Mouse (Mus musculus): ENCODE data around the gene Gprin3. TPM values are rescaled to one million over a fixed set of nuclear protein-coding genes. Genes with fewer than 3 reads are reported as not detected.

Gene Gprin3
- polyA plus RNA-seq, 1 experiment from 2014 or later: 2.3 TPM

DNA sequence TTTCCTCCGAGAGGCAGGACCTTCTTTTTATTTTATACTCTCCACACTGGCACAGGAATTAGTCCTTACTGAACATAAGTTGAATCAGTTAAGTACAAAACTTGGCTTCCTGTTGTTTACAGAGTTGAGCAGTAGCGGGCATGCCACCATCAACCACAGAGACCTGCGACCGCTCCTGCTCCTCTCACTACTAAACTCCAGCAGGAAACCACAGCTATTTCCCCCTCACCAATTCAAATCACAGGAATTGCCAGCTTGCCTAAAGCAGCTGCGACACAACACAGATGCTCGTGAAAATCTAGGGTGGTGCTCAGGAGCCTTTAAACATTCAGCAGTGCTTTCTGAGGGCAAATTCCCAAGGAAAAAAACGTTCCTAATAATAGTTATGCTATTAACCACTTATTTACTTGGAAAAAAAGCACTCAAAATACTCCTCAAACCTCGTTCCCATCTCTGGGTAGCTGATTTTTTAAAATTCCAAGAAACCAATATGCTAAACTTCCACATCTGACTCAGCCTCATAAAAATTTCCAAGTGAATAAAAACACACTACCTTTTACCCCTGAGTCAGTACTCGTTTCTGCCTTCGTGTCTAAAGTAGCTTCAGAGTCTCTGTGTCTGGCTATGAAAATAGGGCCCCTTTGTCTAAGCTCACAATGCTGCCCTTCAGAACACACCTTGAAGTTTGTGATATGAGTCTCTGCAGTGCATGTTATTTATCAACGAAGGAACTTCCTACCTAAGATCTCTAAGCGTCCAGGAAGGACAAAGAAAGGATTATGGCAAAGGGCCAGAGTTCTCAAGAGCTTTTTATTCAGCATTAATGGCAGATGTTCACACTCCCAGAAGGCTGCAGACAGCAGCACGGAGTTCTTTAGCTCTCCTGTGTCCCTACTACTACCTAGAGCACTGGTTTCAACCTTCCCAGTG is 13.4 kb downstream of the Gprin3 start:
- 36% methylated on average over 13 of the region's 13 CpGs for WGBS
- H3K27me3 ChIP-seq (ENCODE audit: insufficient read depth, low read length): no peaks in the 10 kb centered on the region
- no peak overlapping the region for H3K4me3 ChIP-seq (replicated peaks; ENCODE audit: low read depth, low read length)
- H3K9me3 ChIP-seq (replicated peaks; ENCODE audit: low read length): no peaks in the 10 kb centered on the region
- TF ChIP-seq CTCF (IDR thresholded peaks at IDR 0.05; ENCODE audit: low read depth): no peak
- H3K4me2 ChIP-seq (ENCODE audit: low read length): no peak overlapping the region
- no peaks in the 10 kb centered on the region for H3K36me3 ChIP-seq (ENCODE audit: insufficient read depth, low read length)
- DNase-seq (ENCODE audit: low spot score) (peak; percentile 41), ATAC-seq (replicated peaks; ENCODE audit: low FRiP score, low read depth) (no peak)
- H3K9ac ChIP-seq (ENCODE audit: low read depth, low read length): no peak overlapping the region
- H3K27ac ChIP-seq: peak overlapping the region; percentile 32; the same call in 1 of the 2 replicates
- no peaks in the 10 kb centered on the region for H3K4me1 ChIP-seq (replicated peaks; ENCODE audit: insufficient read depth, low read length)

DNA sequence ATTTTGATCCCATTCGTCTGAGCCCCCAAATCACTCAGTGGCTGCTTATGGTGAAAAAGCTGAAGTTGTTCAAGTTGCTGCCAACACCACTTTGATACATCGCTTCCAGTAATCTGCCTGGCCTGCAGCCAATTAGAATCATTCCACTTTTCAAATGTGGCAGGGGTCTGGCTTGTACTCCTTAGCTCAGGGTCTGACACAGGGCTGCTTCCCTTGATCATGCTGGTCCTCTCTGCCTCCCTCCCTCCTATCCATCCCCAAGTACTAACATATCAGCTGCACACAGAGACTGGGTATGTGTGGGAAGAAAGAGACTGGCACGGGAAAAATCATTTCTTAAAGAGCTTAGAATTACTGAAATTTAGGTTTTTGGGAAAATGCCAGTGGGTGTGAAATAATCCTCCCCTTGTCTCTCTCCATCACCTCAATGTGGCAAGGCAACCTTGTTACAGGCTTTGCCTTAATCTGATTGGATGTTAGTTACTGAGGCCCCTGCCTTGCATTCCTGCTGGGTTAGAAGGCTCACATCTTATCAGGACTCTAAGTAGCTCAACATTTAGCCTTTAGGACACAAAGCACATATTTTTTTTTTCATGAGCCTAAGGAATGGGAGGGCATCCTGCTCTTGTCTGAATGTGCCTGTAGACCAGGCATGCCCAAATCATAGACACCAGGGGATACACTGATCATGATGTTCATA is 16.9 kb downstream of the Gprin3 start:
- WGBS: 64% methylated on average over 3 of the region's 3 CpGs
- no peak for TF ChIP-seq CTCF (IDR thresholded peaks at IDR 0.05; ENCODE audit: low read depth)
- Histone ChIP-seq H3K9ac (ENCODE audit: low read depth, low read length) (no peak overlapping the region), H3K36me3 (ENCODE audit: insufficient read depth, low read length) (no peaks in the 10 kb centered on the region), H3K27ac (no peak overlapping the region), H3K9me3 (replicated peaks; ENCODE audit: low read length) (no peaks in the 10 kb centered on the region), H3K4me2 (ENCODE audit: low read length) (no peak overlapping the region), H3K4me1 (replicated peaks; ENCODE audit: insufficient read depth, low read length) (no peaks in the 10 kb centered on the region), H3K4me3 (replicated peaks; ENCODE audit: low read depth, low read length) (no peak overlapping the region), H3K27me3 (ENCODE audit: insufficient read depth, low read length) (no peaks in the 10 kb centered on the region)
- DNase-seq (ENCODE audit: low spot score): no peak
- ATAC-seq (replicated peaks; ENCODE audit: low FRiP score, low read depth): no peak

- H3K9me3 ChIP-seq (replicated peaks; ENCODE audit: low read length): no peaks in the 10 kb centered on the region
- peak overlapping the region; percentile 54; the same call in 1 of the 2 replicates for H3K27ac ChIP-seq
- no peaks in the 10 kb centered on the region for H3K4me1 ChIP-seq (replicated peaks; ENCODE audit: insufficient read depth, low read length)
- no peak overlapping the region for H3K9ac ChIP-seq (ENCODE audit: low read depth, low read length)
- no peaks in the 10 kb centered on the region for H3K36me3 ChIP-seq (ENCODE audit: insufficient read depth, low read length)
- no peak overlapping the region for H3K4me3 ChIP-seq (replicated peaks; ENCODE audit: low read depth, low read length)
- DNase-seq (ENCODE audit: low spot score) (peak; percentile 3), ATAC-seq (replicated peaks; ENCODE audit: low FRiP score, low read depth) (no peak)
- TF ChIP-seq CTCF (IDR thresholded peaks at IDR 0.05; ENCODE audit: low read depth): no peak
- no peaks in the 10 kb centered on the region for H3K27me3 ChIP-seq (ENCODE audit: insufficient read depth, low read length)
- WGBS: 40% methylated on average over 4 of the region's 4 CpGs
- H3K4me2 ChIP-seq (ENCODE audit: low read length): 0 out of 2 replicates have a peak overlapping the region, but pooled peaks have one; percentile 13
Observed at GRCm38 (mm10) chr6:59407482-59407997, 18.6 kb downstream of the Gprin3 start.

GRCm38 (mm10) chr6:59390208-59390607 is 35.9 kb downstream of the Gprin3 start:
- Histone ChIP-seq H3K27ac (no peak overlapping the region), H3K27me3 (ENCODE audit: insufficient read depth, low read length) (no peaks in the 10 kb centered on the region), H3K9ac (ENCODE audit: low read depth, low read length) (no peak overlapping the region), H3K9me3 (replicated peaks; ENCODE audit: low read length) (no peaks in the 10 kb centered on the region), H3K4me2 (ENCODE audit: low read length) (no peak overlapping the region), H3K4me1 (replicated peaks; ENCODE audit: insufficient read depth, low read length) (no peaks in the 10 kb centered on the region), H3K4me3 (replicated peaks; ENCODE audit: low read depth, low read length) (no peak overlapping the region), H3K36me3 (ENCODE audit: insufficient read depth, low read length) (no peaks in the 10 kb centered on the region)
- ATAC-seq (replicated peaks; ENCODE audit: low FRiP score, low read depth): no peak
- 82% methylated on average over 3 of the region's 3 CpGs for WGBS
- no peak for DNase-seq (ENCODE audit: low spot score)
- TF ChIP-seq CTCF (IDR thresholded peaks at IDR 0.05; ENCODE audit: low read depth): no peak

- no peak for TF ChIP-seq CTCF (IDR thresholded peaks at IDR 0.05; ENCODE audit: low read depth)
Observed at GRCm38 (mm10) chr6:59365300-59365699, 60.8 kb downstream of the Gprin3 start.

DNA sequence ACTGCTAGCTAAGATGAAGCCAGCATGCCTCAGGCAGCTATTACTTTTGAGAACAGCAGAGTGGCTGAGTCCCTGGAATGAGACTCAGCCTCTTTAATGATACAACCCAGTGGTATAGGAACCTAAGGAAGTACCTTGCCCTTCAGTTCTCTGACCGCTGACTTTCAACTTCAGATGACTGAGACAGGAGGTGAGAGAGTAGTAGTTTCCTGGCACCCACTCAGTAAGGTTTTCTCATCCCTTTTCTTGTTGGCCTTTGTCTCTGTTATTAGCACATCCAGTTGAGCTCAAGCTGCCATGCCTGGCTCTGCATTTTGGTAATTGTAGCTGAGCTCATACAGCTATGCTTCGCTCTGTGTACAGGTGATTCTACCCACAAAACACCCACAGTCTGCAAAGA is 62.8 kb downstream of the Gprin3 start:
- no peaks in the 10 kb centered on the region for H3K36me3 ChIP-seq (ENCODE audit: insufficient read depth, low read length)
- no peak overlapping the region for H3K4me2 ChIP-seq (ENCODE audit: low read length)
- DNase-seq (ENCODE audit: low spot score) (no peak), ATAC-seq (replicated peaks; ENCODE audit: low FRiP score, low read depth) (no peak)
- TF ChIP-seq CTCF (IDR thresholded peaks at IDR 0.05; ENCODE audit: low read depth): no peak
- no peaks in the 10 kb centered on the region for H3K27me3 ChIP-seq (ENCODE audit: insufficient read depth, low read length)
- peak overlapping the region; percentile 65; the same call in 1 of the 2 replicates for H3K27ac ChIP-seq
- no peaks in the 10 kb centered on the region for H3K4me1 ChIP-seq (replicated peaks; ENCODE audit: insufficient read depth, low read length)
- H3K4me3 ChIP-seq (replicated peaks; ENCODE audit: low read depth, low read length): no peak overlapping the region
- no peaks in the 10 kb centered on the region for H3K9me3 ChIP-seq (replicated peaks; ENCODE audit: low read length)
- WGBS: 81% methylated on average over 2 of the region's 2 CpGs
- H3K9ac ChIP-seq (ENCODE audit: low read depth, low read length): no peak overlapping the region

More at GRCm38 (mm10) chr6:59365300-59365699, 60.8 kb downstream of the Gprin3 start:
- ATAC-seq (replicated peaks; ENCODE audit: low FRiP score, low read depth) (no peak), DNase-seq (ENCODE audit: low spot score) (no peak)
- Histone ChIP-seq H3K9me3 (replicated peaks; ENCODE audit: low read length) (no peaks in the 10 kb centered on the region), H3K4me2 (ENCODE audit: low read length) (no peak overlapping the region), H3K27ac (no peak overlapping the region), H3K9ac (ENCODE audit: low read depth, low read length) (no peak overlapping the region), H3K4me3 (replicated peaks; ENCODE audit: low read depth, low read length) (no peak overlapping the region), H3K27me3 (ENCODE audit: insufficient read depth, low read length) (no peaks in the 10 kb centered on the region), H3K36me3 (ENCODE audit: insufficient read depth, low read length) (no peaks in the 10 kb centered on the region), H3K4me1 (replicated peaks; ENCODE audit: insufficient read depth, low read length) (no peaks in the 10 kb centered on the region)

Measured in kidney, postnatal 0 days (tissue).